Mouse (Mus musculus): ENCODE measurements around the gene Gad2. TPM values are rescaled to one million over a fixed set of nuclear protein-coding genes. Genes with fewer than 3 reads are reported as not detected.
A peak's percentile ranks its signal among the peaks of the same experiment; 100 is the strongest.

The Gad2 gene
- total and polyA plus RNA-seq, 3 experiments, result 0.01 to 0.04 TPM; not detected in 1

- no peaks in the 10 kb centered on the region for H3K27me3 ChIP-seq (ENCODE audit: control insufficient read depth in 1 of 2, insufficient read depth in 2 of 2, low read length in 2 of 2)
- no peak for TF ChIP-seq MAZ (IDR thresholded peaks at IDR 0.05; ENCODE audit: low read depth, low read length)
- TF ChIP-seq CHD2 (IDR thresholded peaks at IDR 0.05; ENCODE audit: low read length), result no peak
- TF ChIP-seq MAFK (IDR thresholded peaks at IDR 0.05; ENCODE audit: borderline replicate concordance, low read depth, low read length), result no peak
- TF ChIP-seq UBTF (IDR thresholded peaks at IDR 0.05; ENCODE audit: borderline replicate concordance, insufficient read depth, low read depth, low read length), result no peak
- TF ChIP-seq ZNF384 (IDR thresholded peaks at IDR 0.05; ENCODE audit: low read depth, low read length), result no peak
- TF ChIP-seq E2F4 (IDR thresholded peaks at IDR 0.05; ENCODE audit: borderline replicate concordance, low read depth, low read length), result no peak
- TF ChIP-seq ELF1 (IDR thresholded peaks at IDR 0.05; ENCODE audit: low read depth, low read length), result no peak
- no peak for TF ChIP-seq ZKSCAN1 (IDR thresholded peaks at IDR 0.05; ENCODE audit: low read depth, low read length)
- TF ChIP-seq GATA1 (IDR thresholded peaks at IDR 0.05; ENCODE audit: low read depth, low read length), result peak; percentile 14
- TF ChIP-seq TBP (IDR thresholded peaks at IDR 0.05; ENCODE audit: low read depth, low read length), result 0 out of 2 replicates have a peak, but pooled peaks have one; percentile 21
- TF ChIP-seq ZMIZ1 (IDR thresholded peaks at IDR 0.05; ENCODE audit: low read depth, low read length), result no peak
- TF ChIP-seq KAT2A (conservative IDR thresholded peaks at IDR 0.05; ENCODE audit: low read depth, low read length), result no peak
- TF ChIP-seq MYB (IDR thresholded peaks at IDR 0.05; ENCODE audit: low read depth, low read length), result no peak
- no peak for TF ChIP-seq TCF12 (IDR thresholded peaks at IDR 0.05; ENCODE audit: low read depth, low read length)
- TF ChIP-seq ZC3H11A (IDR thresholded peaks at IDR 0.05; ENCODE audit: low read depth, low read length), result peak; percentile 86
- peak; percentile 93 for TF ChIP-seq RAD21 (IDR thresholded peaks at IDR 0.05; ENCODE audit: low read depth, low read length)
- no peak for TF ChIP-seq HCFC1 (IDR thresholded peaks at IDR 0.05; ENCODE audit: low read depth, low read length)
- peak; percentile 47; the same call in 1 of the 2 replicates for TF ChIP-seq SIN3A (IDR thresholded peaks at IDR 0.05; ENCODE audit: low read length)
- no peak for TF ChIP-seq TAL1 (IDR thresholded peaks at IDR 0.05; ENCODE audit: low read length)
- no peak for TF ChIP-seq POLR2A (IDR thresholded peaks at IDR 0.05; ENCODE audit: control insufficient read depth in 1 of 2, insufficient read depth in 1 of 2, low read depth in 1 of 2, low read length in 2 of 2, poor library complexity in 1 of 2)
- peak; percentile 55 to 90 (median 77) for TF ChIP-seq CTCF (IDR thresholded peaks at IDR 0.05 in 2 of 3, conservative IDR thresholded peaks at IDR 0.05 in 1 of 3; ENCODE audit: control insufficient read depth in 1 of 3, insufficient read depth in 1 of 3, low read depth in 2 of 3, low read length in 3 of 3, poor library complexity in 1 of 3, severe bottlenecking in 1 of 3)
- TF ChIP-seq CHD1 (IDR thresholded peaks at IDR 0.05; ENCODE audit: low read depth, low read length), result 0 out of 2 replicates have a peak, but pooled peaks have one; percentile 39
- peak; percentile 89 for TF ChIP-seq SMC3 (IDR thresholded peaks at IDR 0.05; ENCODE audit: low read depth, low read length)
- peak; percentile 46; the same call in 1 of the 2 replicates for TF ChIP-seq MYC (IDR thresholded peaks at IDR 0.05; ENCODE audit: low read depth, low read length)
- no peak for TF ChIP-seq POLR2AphosphoS2 (IDR thresholded peaks at IDR 0.05; ENCODE audit: low read length)
- TF ChIP-seq GABPA (IDR thresholded peaks at IDR 0.05; ENCODE audit: low read depth, low read length), result no peak
- TF ChIP-seq NELFE (IDR thresholded peaks at IDR 0.05; ENCODE audit: low read depth, low read length), result no peak
- TF ChIP-seq EP300 (IDR thresholded peaks at IDR 0.05; ENCODE audit: low read depth in 1 of 2, low read length in 2 of 2), result no peak
- TF ChIP-seq JUND (IDR thresholded peaks at IDR 0.05; ENCODE audit: low read depth, low read length), result no peak
- TF ChIP-seq USF2 (IDR thresholded peaks at IDR 0.05; ENCODE audit: borderline replicate concordance in 1 of 2, insufficient read depth in 1 of 2, low read depth in 1 of 2, low read length in 2 of 2), result no peak
- no peak for TF ChIP-seq POLR2AphosphoS5 (IDR thresholded peaks at IDR 0.05; ENCODE audit: borderline replicate concordance, low read depth, low read length)
- TF ChIP-seq MXI1 (IDR thresholded peaks at IDR 0.05; ENCODE audit: low read depth, low read length), result no peak
- TF ChIP-seq ETS1 (IDR thresholded peaks at IDR 0.05; ENCODE audit: low read depth, low read length), result no peak
- TF ChIP-seq USF1 (IDR thresholded peaks at IDR 0.05; ENCODE audit: low read depth, low read length), result no peak
- TF ChIP-seq NRF1 (IDR thresholded peaks at IDR 0.05; ENCODE audit: insufficient read depth, low read depth, low read length, poor library complexity, severe bottlenecking), result no peak
Measured at GRCm38 (mm10) chr2:22721522-22722470, 99.8 kb downstream of the Gad2 start.

More at GRCm38 (mm10) chr2:22721522-22722470, 99.8 kb downstream of the Gad2 start:
- H3K79me2 ChIP-seq (ENCODE audit: control insufficient read depth, insufficient read depth, low read length, poor library complexity), result no peaks in the 10 kb centered on the region
- H3K4me3 ChIP-seq (ENCODE audit: control insufficient read depth in 1 of 2, insufficient read depth in 1 of 2, low read depth in 2 of 2, low read length in 2 of 2), result peak overlapping the region; percentile 14 to 44; a peak in 3 of 4 replicates
- peak; percentile 91 for DNase-seq (ENCODE audit: low read depth, low spot score)
- no peaks in the 10 kb centered on the region for H3K9me3 ChIP-seq (replicated peaks; ENCODE audit: insufficient read depth, low read length)
- H3K27ac ChIP-seq (ENCODE audit: control insufficient read depth, low read depth, low read length), result peak overlapping the region; percentile 52
- H3K4me1 ChIP-seq (ENCODE audit: control insufficient read depth in 1 of 2, insufficient read depth in 2 of 2, low read length in 2 of 2), result peaks cover 0 to 5% of the 10 kb centered on the region in 2 experiments; a peak in 1 of 4 replicates
- H3K36me3 ChIP-seq (ENCODE audit: control insufficient read depth in 1 of 2, insufficient read depth in 2 of 2, low read length in 2 of 2), result peaks cover 0 to 9% of the 10 kb centered on the region in 2 experiments; a peak in 2 of 4 replicates
- peak overlapping the region; percentile 48 for H3K9ac ChIP-seq (ENCODE audit: control insufficient read depth, low read depth, low read length, poor library complexity, severe bottlenecking)
